Mouse (Mus musculus): ENCODE measurements at regions not wholly inside any gene's neighbourhood (a gene's known extent, or its start where the extent isn't known, plus 50 kb on each side); places are given as distances from the start of the nearest gene placed in this dataset.

- no peaks in the 10 kb centered on the region for H3K4me1 ChIP-seq (ENCODE audit: control insufficient read depth, insufficient read depth, low read length)
- WGBS = 62% methylated on average over 6 of the region's 6 CpGs
- no peak overlapping the region for H3K27ac ChIP-seq (ENCODE audit: low read depth, low read length)
These were observed 246.0 kb downstream of the Lrfn2 start for GRCm38 (mm10) chr17:49177966-49178731.

GRCm38 (mm10) chr17:49182485-49182884, 245.7 kb upstream of the Mocs1 start:
- Histone ChIP-seq H3K4me2 (ENCODE audit: low read length) (no peak overlapping the region), H3K27ac (ENCODE audit: low read depth, low read length) (no peak overlapping the region), H3K36me3 (ENCODE audit: control insufficient read depth, insufficient read depth, low read length) (no peaks in the 10 kb centered on the region), H3K4me1 (ENCODE audit: control insufficient read depth, insufficient read depth, low read length) (no peaks in the 10 kb centered on the region), H3K9me3 (replicated peaks; ENCODE audit: control insufficient read depth, low read length) (no peaks in the 10 kb centered on the region), H3K9ac (ENCODE audit: low read length) (no peak overlapping the region), H3K4me3 (ENCODE audit: low read depth, low read length) (no peak overlapping the region), H3K27me3 (replicated peaks; ENCODE audit: control insufficient read depth, insufficient read depth, low read length) (no peaks in the 10 kb centered on the region)
- WGBS = 6% methylated on average over 4 of the region's 4 CpGs
- peak; percentile 39 for DNase-seq (ENCODE audit: low spot score)
- ATAC-seq = no peak

More at GRCm38 (mm10) chr17:49177966-49178731, 246.0 kb downstream of the Lrfn2 start:
- DNase-seq (ENCODE audit: low spot score) = peak; percentile 42
- H3K4me3 ChIP-seq (ENCODE audit: low read depth, low read length) = no peak overlapping the region
- no peak overlapping the region for H3K4me2 ChIP-seq (ENCODE audit: low read length)
- H3K9me3 ChIP-seq (replicated peaks; ENCODE audit: control insufficient read depth, low read length) = no peaks in the 10 kb centered on the region
- peak; percentile 51 for ATAC-seq
- H3K36me3 ChIP-seq (ENCODE audit: control insufficient read depth, insufficient read depth, low read length) = no peaks in the 10 kb centered on the region
- H3K9ac ChIP-seq (ENCODE audit: low read length) = no peak overlapping the region
- H3K27me3 ChIP-seq (replicated peaks; ENCODE audit: control insufficient read depth, insufficient read depth, low read length) = no peaks in the 10 kb centered on the region

GRCm38 (mm10) chr17:49183917-49184316, 244.2 kb upstream of the Mocs1 start:
- no peak overlapping the region for H3K27ac ChIP-seq (ENCODE audit: low read depth, low read length)
- H3K4me2 ChIP-seq (ENCODE audit: low read length) = no peak overlapping the region
- no peaks in the 10 kb centered on the region for H3K9me3 ChIP-seq (replicated peaks; ENCODE audit: control insufficient read depth, low read length)
- H3K9ac ChIP-seq (ENCODE audit: low read length) = no peak overlapping the region
- 82% methylated on average over 3 of the region's 3 CpGs for WGBS
- no peaks in the 10 kb centered on the region for H3K4me1 ChIP-seq (ENCODE audit: control insufficient read depth, insufficient read depth, low read length)
- no peaks in the 10 kb centered on the region for H3K36me3 ChIP-seq (ENCODE audit: control insufficient read depth, insufficient read depth, low read length)
- ATAC-seq (no peak), DNase-seq (ENCODE audit: low spot score) (no peak)
- H3K4me3 ChIP-seq (ENCODE audit: low read depth, low read length) = no peak overlapping the region
- no peaks in the 10 kb centered on the region for H3K27me3 ChIP-seq (replicated peaks; ENCODE audit: control insufficient read depth, insufficient read depth, low read length)

- Histone ChIP-seq H3K9me3 (replicated peaks; ENCODE audit: control insufficient read depth, low read length) (no peaks in the 10 kb centered on the region), H3K27me3 (replicated peaks; ENCODE audit: control insufficient read depth, insufficient read depth, low read length) (no peaks in the 10 kb centered on the region), H3K4me1 (ENCODE audit: control insufficient read depth, insufficient read depth, low read length) (no peaks in the 10 kb centered on the region; the same call in 1 of the 2 replicates), H3K4me2 (ENCODE audit: low read length) (no peak overlapping the region), H3K27ac (ENCODE audit: low read depth, low read length) (no peak overlapping the region), H3K36me3 (ENCODE audit: control insufficient read depth, insufficient read depth, low read length) (no peaks in the 10 kb centered on the region), H3K9ac (ENCODE audit: low read length) (no peak overlapping the region), H3K4me3 (ENCODE audit: low read depth, low read length) (no peak overlapping the region)
- no peak for DNase-seq (ENCODE audit: low spot score)
- WGBS = 43% methylated on average over 8 of the region's 8 CpGs
- no peak for ATAC-seq
These were observed 243.0 kb upstream of the Mocs1 start for GRCm38 (mm10) chr17:49185052-49185612.

GRCm38 (mm10) chr17:49189765-49190164, 238.4 kb upstream of the Mocs1 start:
- Histone ChIP-seq H3K36me3 (ENCODE audit: control insufficient read depth, insufficient read depth, low read length) (no peaks in the 10 kb centered on the region), H3K9me3 (replicated peaks; ENCODE audit: control insufficient read depth, low read length) (0 out of 2 replicates have a peak, but pooled peaks cover 2% of the 10 kb centered on the region), H3K9ac (ENCODE audit: low read length) (no peak overlapping the region), H3K27me3 (replicated peaks; ENCODE audit: control insufficient read depth, insufficient read depth, low read length) (no peaks in the 10 kb centered on the region), H3K27ac (ENCODE audit: low read depth, low read length) (no peak overlapping the region), H3K4me3 (ENCODE audit: low read depth, low read length) (no peak overlapping the region), H3K4me1 (ENCODE audit: control insufficient read depth, insufficient read depth, low read length) (no peaks in the 10 kb centered on the region; the same call in 1 of the 2 replicates), H3K4me2 (ENCODE audit: low read length) (no peak overlapping the region)
- 0 out of 2 replicates have a peak, but pooled peaks have one; percentile 46 for ATAC-seq
- 49% methylated on average over 3 of the region's 3 CpGs for WGBS
- DNase-seq (ENCODE audit: low spot score) = peak; percentile 62

GRCm38 (mm10) chr17:49190337-49190736, 237.8 kb upstream of the Mocs1 start:
- peak; percentile 44 for DNase-seq (ENCODE audit: low spot score)
- Histone ChIP-seq H3K36me3 (ENCODE audit: control insufficient read depth, insufficient read depth, low read length) (no peaks in the 10 kb centered on the region), H3K9ac (ENCODE audit: low read length) (no peak overlapping the region), H3K27me3 (replicated peaks; ENCODE audit: control insufficient read depth, insufficient read depth, low read length) (no peaks in the 10 kb centered on the region), H3K4me2 (ENCODE audit: low read length) (no peak overlapping the region), H3K4me3 (ENCODE audit: low read depth, low read length) (no peak overlapping the region), H3K9me3 (replicated peaks; ENCODE audit: control insufficient read depth, low read length) (0 out of 2 replicates have a peak, but pooled peaks cover 2% of the 10 kb centered on the region), H3K4me1 (ENCODE audit: control insufficient read depth, insufficient read depth, low read length) (no peaks in the 10 kb centered on the region; the same call in 1 of the 2 replicates), H3K27ac (ENCODE audit: low read depth, low read length) (no peak overlapping the region)
- 0 out of 2 replicates have a peak, but pooled peaks have one; percentile 5 for ATAC-seq
- WGBS = 70% methylated on average over 4 of the region's 4 CpGs

GRCm38 (mm10) chr17:49196046-49196684, 232.0 kb upstream of the Mocs1 start:
- H3K27me3 ChIP-seq (replicated peaks; ENCODE audit: control insufficient read depth, insufficient read depth, low read length) = no peaks in the 10 kb centered on the region
- 0 out of 2 replicates have a peak, but pooled peaks cover 2% of the 10 kb centered on the region for H3K9me3 ChIP-seq (replicated peaks; ENCODE audit: control insufficient read depth, low read length)
- no peak overlapping the region for H3K4me2 ChIP-seq (ENCODE audit: low read length)
- H3K9ac ChIP-seq (ENCODE audit: low read length) = no peak overlapping the region
- no peak overlapping the region for H3K27ac ChIP-seq (ENCODE audit: low read depth, low read length)
- 70% methylated on average over 8 of the region's 8 CpGs for WGBS
- H3K36me3 ChIP-seq (ENCODE audit: control insufficient read depth, insufficient read depth, low read length) = no peaks in the 10 kb centered on the region
- no peaks in the 10 kb centered on the region for H3K4me1 ChIP-seq (ENCODE audit: control insufficient read depth, insufficient read depth, low read length)
- ATAC-seq = no peak
- no peak overlapping the region for H3K4me3 ChIP-seq (ENCODE audit: low read depth, low read length)
- no peak for DNase-seq (ENCODE audit: low spot score)

GRCm38 (mm10) chr17:49201495-49201894, 226.7 kb upstream of the Mocs1 start:
- Histone ChIP-seq H3K27me3 (replicated peaks; ENCODE audit: control insufficient read depth, insufficient read depth, low read length) (no peaks in the 10 kb centered on the region), H3K27ac (ENCODE audit: low read depth, low read length) (no peak overlapping the region), H3K4me1 (ENCODE audit: control insufficient read depth, insufficient read depth, low read length) (no peaks in the 10 kb centered on the region), H3K4me3 (ENCODE audit: low read depth, low read length) (no peak overlapping the region), H3K4me2 (ENCODE audit: low read length) (no peak overlapping the region), H3K9ac (ENCODE audit: low read length) (no peak overlapping the region), H3K9me3 (replicated peaks; ENCODE audit: control insufficient read depth, low read length) (no peaks in the 10 kb centered on the region), H3K36me3 (ENCODE audit: control insufficient read depth, insufficient read depth, low read length) (no peaks in the 10 kb centered on the region)
- no peak for ATAC-seq
- no peak for DNase-seq (ENCODE audit: low spot score)
- 87% methylated on average over 3 of the region's 3 CpGs for WGBS

Measured in forebrain, embryonic 14.5 days (tissue).